Mouse (Mus musculus) ES-Bruce4 (cell line): ENCODE data around the gene Pde8a. TPM values are rescaled to one million over a fixed set of nuclear protein-coding genes. Genes with fewer than 3 reads are reported as not detected.

Experiments
- H3K27ac ChIP-seq: 2 replicates; pipeline ENCODE4 v1.5.1; 2012; ENCODE audit warnings: low read length, inconsistent platforms; ENCODE audit not compliant: insufficient read depth
- H3K27me3 ChIP-seq: 2 replicates; pipeline ENCODE4 v1.6.1; 2012; ENCODE audit warnings: mild to moderate bottlenecking, low read length, inconsistent platforms; ENCODE audit not compliant: control insufficient read depth, poor library complexity, insufficient read depth, severe bottlenecking
- H3K36me3 ChIP-seq: 2 replicates; pipeline ENCODE4 v1.6.1; 2012; ENCODE audit warnings: inconsistent platforms, mild to moderate bottlenecking, low read length, moderate library complexity; ENCODE audit not compliant: control insufficient read depth, poor library complexity, insufficient read depth, severe bottlenecking
- H3K4me1 ChIP-seq: one replicate; pipeline ENCODE4 v1.8.1; 2011; ENCODE audit warnings: low read length; ENCODE audit not compliant: control insufficient read depth, insufficient read depth
- H3K4me3 ChIP-seq: 2 replicates; pipeline ENCODE4 v1.5.1; 2011; ENCODE audit warnings: low read depth, mild to moderate bottlenecking, low read length
- H3K9ac ChIP-seq: 2 replicates; pipeline ENCODE4 v1.6.1; 2012; ENCODE audit warnings: low read depth, mild to moderate bottlenecking, inconsistent platforms; ENCODE audit not compliant: poor library complexity, severe bottlenecking
- H3K9me3 ChIP-seq: replicated peaks from 2 replicates; pipeline ENCODE4 v1.6.1; 2012; ENCODE audit warnings: mild to moderate bottlenecking, low read length, inconsistent platforms; ENCODE audit not compliant: control insufficient read depth, poor library complexity, insufficient read depth, severe bottlenecking
- CTCF ChIP-seq: IDR thresholded peaks from one replicate; pipeline ENCODE4 v1.8.1; 2011; ENCODE audit warnings: low read depth, low read length
- EP300 ChIP-seq: IDR thresholded peaks from 2 replicates; pipeline ENCODE4 v1.6.1; 2011; ENCODE audit warnings: low read depth, low read length; ENCODE audit not compliant: insufficient read depth
- POLR2A ChIP-seq: IDR thresholded peaks from one replicate; pipeline ENCODE4 v1.8.1; 2011; ENCODE audit warnings: low read length; ENCODE audit not compliant: insufficient read depth
- polyA plus RNA-seq: library from polyadenylated mRNA; stranded (reverse); fragments of >200 nt; gene quantifications from 2 replicates; pipeline ENCODE4 v1.2.4, GENCODE M21; 2011; ENCODE audit warnings: low read depth; ENCODE audit not compliant: missing spikeins, insufficient read depth, insufficient read length

Gene Pde8a
- polyA plus RNA-seq, 1 experiment: 7.4 TPM

GRCm38 (mm10) chr7:81189180-81189579 is 24.2 kb upstream of the Pde8a start:
- no peak overlapping the region for H3K27ac ChIP-seq

GRCm38 (mm10) chr7:81195509-81195908 is 17.9 kb upstream of the Pde8a start:
- Histone ChIP-seq H3K9ac (no peak overlapping the region), H3K4me1 (no peaks in the 10 kb centered on the region), H3K36me3 (no peaks in the 10 kb centered on the region), H3K27me3 (no peaks in the 10 kb centered on the region), H3K27ac (no peak overlapping the region), H3K9me3 (no peaks in the 10 kb centered on the region), H3K4me3 (no peak overlapping the region)
- TF ChIP-seq POLR2A (no peak), CTCF (no peak), EP300 (no peak)

More at GRCm38 (mm10) chr7:81189180-81189579, 24.2 kb upstream of the Pde8a start:
- Histone ChIP-seq H3K9ac (no peak overlapping the region), H3K9me3 (peaks cover 3% of the 10 kb centered on the region; the same call in 1 of the 2 replicates), H3K4me3 (no peak overlapping the region), H3K4me1 (peaks cover 2% of the 10 kb centered on the region), H3K36me3 (no peaks in the 10 kb centered on the region), H3K27me3 (no peaks in the 10 kb centered on the region)
- TF ChIP-seq EP300: no peak

- no peaks in the 10 kb centered on the region for H3K36me3 ChIP-seq
- no peaks in the 10 kb centered on the region for H3K4me1 ChIP-seq
- no peak overlapping the region for H3K4me3 ChIP-seq
- H3K27me3 ChIP-seq: no peaks in the 10 kb centered on the region
- H3K9ac ChIP-seq: no peak overlapping the region
- H3K27ac ChIP-seq: no peak overlapping the region
- TF ChIP-seq CTCF (no peak), EP300 (no peak), POLR2A (no peak)
- H3K9me3 ChIP-seq: no peaks in the 10 kb centered on the region
Observed at GRCm38 (mm10) chr7:81196796-81197195, 16.6 kb upstream of the Pde8a start.

GRCm38 (mm10) chr7:81198538-81198937 is 14.9 kb upstream of the Pde8a start:
- Histone ChIP-seq H3K9me3 (no peaks in the 10 kb centered on the region), H3K4me1 (peaks cover 5% of the 10 kb centered on the region), H3K27me3 (no peaks in the 10 kb centered on the region), H3K9ac (no peak overlapping the region), H3K27ac (no peak overlapping the region), H3K36me3 (no peaks in the 10 kb centered on the region), H3K4me3 (no peak overlapping the region)
- TF ChIP-seq POLR2A: no peak
- no peak for TF ChIP-seq CTCF
- no peak for TF ChIP-seq EP300

GRCm38 (mm10) chr7:81199109-81199508 is 14.3 kb upstream of the Pde8a start:
- no peaks in the 10 kb centered on the region for H3K9me3 ChIP-seq
- no peak overlapping the region for H3K27ac ChIP-seq
- H3K4me3 ChIP-seq: no peak overlapping the region
- no peaks in the 10 kb centered on the region for H3K36me3 ChIP-seq
- peaks cover 7% of the 10 kb centered on the region for H3K4me1 ChIP-seq
- H3K27me3 ChIP-seq: no peaks in the 10 kb centered on the region
- no peak for TF ChIP-seq EP300
- no peak for TF ChIP-seq POLR2A
- no peak for TF ChIP-seq CTCF
- no peak overlapping the region for H3K9ac ChIP-seq

- TF ChIP-seq CTCF (no peak), EP300 (no peak), POLR2A (no peak)
- no peaks in the 10 kb centered on the region for H3K36me3 ChIP-seq
- no peak overlapping the region for H3K4me3 ChIP-seq
- no peaks in the 10 kb centered on the region for H3K9me3 ChIP-seq
- H3K27ac ChIP-seq: no peak overlapping the region
- H3K27me3 ChIP-seq: no peaks in the 10 kb centered on the region
- no peak overlapping the region for H3K9ac ChIP-seq
- peaks cover 7% of the 10 kb centered on the region for H3K4me1 ChIP-seq
Observed at GRCm38 (mm10) chr7:81199757-81200156, 13.6 kb upstream of the Pde8a start.
